Mouse (Mus musculus): ENCODE results near the gene Tmem106c. TPM values are rescaled to one million over a fixed set of nuclear protein-coding genes. Genes with fewer than 3 reads are reported as not detected.

Gene Tmem106c
- total and polyA plus RNA-seq, 3 experiments, result 10.2 to 21.9 (median 11.1) TPM

GRCm38 (mm10) chr15:97970299-97970698 is 6.3 kb downstream of the Tmem106c start:
- Histone ChIP-seq H3K27me3 (ENCODE audit: control insufficient read depth, insufficient read depth, low read length) (no peaks in the 10 kb centered on the region), H3K4me1 (ENCODE audit: control insufficient read depth, insufficient read depth, low read length) (no peaks in the 10 kb centered on the region), H3K9ac (ENCODE audit: low read depth, low read length) (no peak overlapping the region), H3K36me3 (ENCODE audit: control insufficient read depth, insufficient read depth, low read length) (no peaks in the 10 kb centered on the region), H3K79me2 (replicated peaks; ENCODE audit: control insufficient read depth, insufficient read depth, low read length) (no peaks in the 10 kb centered on the region), H3K4me3 (no peak overlapping the region), H3K27ac (no peak overlapping the region)
- 50% methylated on average over 6 of the region's 6 CpGs for WGBS
- TF ChIP-seq EP300 (IDR thresholded peaks at IDR 0.05; ENCODE audit: insufficient read depth, low read depth, low read length) (no peak), CTCF (IDR thresholded peaks at IDR 0.05) (peak; percentile 48), POLR2A (IDR thresholded peaks at IDR 0.05; ENCODE audit: insufficient read depth, low read depth, low read length) (no peak)
- no peak for DNase-seq
- intact Hi-C loops (cut with DNase I), result no loop called here

GRCm38 (mm10) chr15:97972580-97972979 is 8.6 kb downstream of the Tmem106c start:
- Histone ChIP-seq H3K27ac (no peak overlapping the region), H3K4me1 (ENCODE audit: control insufficient read depth, insufficient read depth, low read length) (no peaks in the 10 kb centered on the region), H3K79me2 (replicated peaks; ENCODE audit: control insufficient read depth, insufficient read depth, low read length) (no peaks in the 10 kb centered on the region), H3K9ac (ENCODE audit: low read depth, low read length) (no peak overlapping the region), H3K4me3 (no peak overlapping the region), H3K36me3 (ENCODE audit: control insufficient read depth, insufficient read depth, low read length) (no peaks in the 10 kb centered on the region), H3K27me3 (ENCODE audit: control insufficient read depth, insufficient read depth, low read length) (no peaks in the 10 kb centered on the region)
- intact Hi-C loops (cut with DNase I), result no loop called here
- no peak for DNase-seq
- no peak for TF ChIP-seq CTCF (IDR thresholded peaks at IDR 0.05)
- TF ChIP-seq EP300 (IDR thresholded peaks at IDR 0.05; ENCODE audit: insufficient read depth, low read depth, low read length), result no peak
- TF ChIP-seq POLR2A (IDR thresholded peaks at IDR 0.05; ENCODE audit: insufficient read depth, low read depth, low read length), result no peak
- WGBS, result 70% methylated on average over 6 of the region's 6 CpGs

GRCm38 (mm10) chr15:97973248-97974005 is 9.4 kb downstream of the Tmem106c start:
- Histone ChIP-seq H3K4me3 (no peak overlapping the region), H3K27ac (no peak overlapping the region), H3K36me3 (ENCODE audit: control insufficient read depth, insufficient read depth, low read length) (no peaks in the 10 kb centered on the region), H3K27me3 (ENCODE audit: control insufficient read depth, insufficient read depth, low read length) (no peaks in the 10 kb centered on the region), H3K9ac (ENCODE audit: low read depth, low read length) (no peak overlapping the region), H3K4me1 (ENCODE audit: control insufficient read depth, insufficient read depth, low read length) (no peaks in the 10 kb centered on the region), H3K79me2 (replicated peaks; ENCODE audit: control insufficient read depth, insufficient read depth, low read length) (no peaks in the 10 kb centered on the region)
- intact Hi-C loops (cut with DNase I), result no loop called here
- 63% methylated on average over 11 of the region's 11 CpGs for whole genome bisulfite sequencing
- DNase-seq, result no peak
- TF ChIP-seq POLR2A (IDR thresholded peaks at IDR 0.05; ENCODE audit: insufficient read depth, low read depth, low read length) (no peak), EP300 (IDR thresholded peaks at IDR 0.05; ENCODE audit: insufficient read depth, low read depth, low read length) (no peak), CTCF (IDR thresholded peaks at IDR 0.05) (no peak)

- intact Hi-C loops (cut with DNase I), result no loop called here
Observed at GRCm38 (mm10) chr15:97981560-97981959, 17.6 kb downstream of the Tmem106c start.

GRCm38 (mm10) chr15:97989544-97989943 is 25.5 kb downstream of the Tmem106c start:
- Histone ChIP-seq H3K27me3 (ENCODE audit: control insufficient read depth, insufficient read depth, low read length) (no peaks in the 10 kb centered on the region), H3K9ac (ENCODE audit: low read depth, low read length) (no peak overlapping the region), H3K36me3 (ENCODE audit: control insufficient read depth, insufficient read depth, low read length) (no peaks in the 10 kb centered on the region), H3K4me3 (no peak overlapping the region), H3K27ac (no peak overlapping the region), H3K79me2 (replicated peaks; ENCODE audit: control insufficient read depth, insufficient read depth, low read length) (no peaks in the 10 kb centered on the region), H3K4me1 (ENCODE audit: control insufficient read depth, insufficient read depth, low read length) (no peaks in the 10 kb centered on the region; the same call in 1 of the 2 replicates)
- no peak for TF ChIP-seq EP300 (IDR thresholded peaks at IDR 0.05; ENCODE audit: insufficient read depth, low read depth, low read length)
- TF ChIP-seq POLR2A (IDR thresholded peaks at IDR 0.05; ENCODE audit: insufficient read depth, low read depth, low read length), result no peak
- no peak for TF ChIP-seq CTCF (IDR thresholded peaks at IDR 0.05)
- WGBS, result 86% methylated on average over 1 of the region's 1 CpGs
- DNase-seq, result no peak
- intact Hi-C loops (cut with DNase I), result no loop called here

More at GRCm38 (mm10) chr15:97981560-97981959, 17.6 kb downstream of the Tmem106c start:
- Histone ChIP-seq H3K27me3 (ENCODE audit: control insufficient read depth, insufficient read depth, low read length) (no peaks in the 10 kb centered on the region), H3K4me3 (no peak overlapping the region), H3K79me2 (replicated peaks; ENCODE audit: control insufficient read depth, insufficient read depth, low read length) (no peaks in the 10 kb centered on the region), H3K9ac (ENCODE audit: low read depth, low read length) (no peak overlapping the region), H3K27ac (no peak overlapping the region), H3K4me1 (ENCODE audit: control insufficient read depth, insufficient read depth, low read length) (no peaks in the 10 kb centered on the region), H3K36me3 (ENCODE audit: control insufficient read depth, insufficient read depth, low read length) (no peaks in the 10 kb centered on the region)
- DNase-seq, result no peak
- TF ChIP-seq POLR2A (IDR thresholded peaks at IDR 0.05; ENCODE audit: insufficient read depth, low read depth, low read length) (no peak), CTCF (IDR thresholded peaks at IDR 0.05) (no peak), EP300 (IDR thresholded peaks at IDR 0.05; ENCODE audit: insufficient read depth, low read depth, low read length) (no peak)
- WGBS, result 76% methylated on average over 6 of the region's 6 CpGs

GRCm38 (mm10) chr15:97990124-97990523 is 26.1 kb downstream of the Tmem106c start:
- H3K9ac ChIP-seq (ENCODE audit: low read depth, low read length), result no peak overlapping the region
- intact Hi-C loops (cut with DNase I), result no loop called here
- H3K79me2 ChIP-seq (replicated peaks; ENCODE audit: control insufficient read depth, insufficient read depth, low read length), result no peaks in the 10 kb centered on the region
- no peak overlapping the region for H3K27ac ChIP-seq
- WGBS, result 24% methylated on average over 6 of the region's 6 CpGs
- no peaks in the 10 kb centered on the region for H3K27me3 ChIP-seq (ENCODE audit: control insufficient read depth, insufficient read depth, low read length)
- no peak for TF ChIP-seq EP300 (IDR thresholded peaks at IDR 0.05; ENCODE audit: insufficient read depth, low read depth, low read length)
- TF ChIP-seq CTCF (IDR thresholded peaks at IDR 0.05), result no peak
- no peak for TF ChIP-seq POLR2A (IDR thresholded peaks at IDR 0.05; ENCODE audit: insufficient read depth, low read depth, low read length)
- DNase-seq, result no peak
- H3K4me1 ChIP-seq (ENCODE audit: control insufficient read depth, insufficient read depth, low read length), result no peaks in the 10 kb centered on the region; the same call in 1 of the 2 replicates
- no peak overlapping the region for H3K4me3 ChIP-seq
- H3K36me3 ChIP-seq (ENCODE audit: control insufficient read depth, insufficient read depth, low read length), result no peaks in the 10 kb centered on the region

Data from heart, adult 2 months (tissue).